Mouse (Mus musculus): ENCODE measurements at regions not wholly inside any gene's neighbourhood (a gene's known extent, or its start where the extent isn't known, plus 50 kb on each side); places are given as distances from the start of the nearest gene placed in this dataset.

DNA sequence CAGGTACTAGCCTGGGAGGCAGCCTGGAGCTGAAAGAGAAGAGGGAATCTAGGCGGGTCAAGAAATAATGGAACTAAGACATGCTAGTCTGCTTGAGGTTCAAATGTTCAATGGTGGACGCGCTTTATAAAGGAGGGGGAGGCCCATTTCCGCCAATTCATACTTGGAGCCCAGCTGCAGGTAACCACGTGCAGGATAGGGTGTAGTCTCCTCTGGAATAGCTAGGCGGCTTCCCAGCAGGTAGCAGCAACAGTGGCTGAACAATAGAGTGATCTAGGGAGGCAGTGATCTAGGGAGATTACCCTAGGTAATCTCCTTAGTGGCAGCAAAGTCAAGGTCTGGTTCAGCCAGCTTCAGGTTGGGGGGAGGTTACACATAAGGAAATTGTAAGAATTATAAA lies 134.6 kb downstream of the Sh2d4b start:
- DNase-seq = no peak

DNA sequence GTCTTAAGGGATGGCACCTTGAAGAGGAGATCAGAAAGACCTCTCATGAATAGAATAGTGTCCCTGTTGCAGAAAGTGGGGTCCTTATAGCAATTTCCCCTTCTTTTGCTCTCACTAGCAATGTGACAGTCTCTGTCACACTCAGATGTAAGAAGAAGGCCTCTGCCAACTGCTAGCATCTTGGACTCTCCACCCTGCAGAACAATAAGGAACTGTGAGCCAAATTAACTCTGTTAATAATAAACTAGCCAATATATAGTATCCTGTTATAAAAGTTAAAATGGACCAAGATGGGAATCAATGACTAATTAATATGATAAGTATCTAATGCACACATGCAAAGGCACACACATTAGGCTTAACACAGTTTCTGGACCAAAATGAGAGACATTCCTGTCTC lies 152.5 kb downstream of the Sh2d4b start:
- DNase-seq = no peak

DNA sequence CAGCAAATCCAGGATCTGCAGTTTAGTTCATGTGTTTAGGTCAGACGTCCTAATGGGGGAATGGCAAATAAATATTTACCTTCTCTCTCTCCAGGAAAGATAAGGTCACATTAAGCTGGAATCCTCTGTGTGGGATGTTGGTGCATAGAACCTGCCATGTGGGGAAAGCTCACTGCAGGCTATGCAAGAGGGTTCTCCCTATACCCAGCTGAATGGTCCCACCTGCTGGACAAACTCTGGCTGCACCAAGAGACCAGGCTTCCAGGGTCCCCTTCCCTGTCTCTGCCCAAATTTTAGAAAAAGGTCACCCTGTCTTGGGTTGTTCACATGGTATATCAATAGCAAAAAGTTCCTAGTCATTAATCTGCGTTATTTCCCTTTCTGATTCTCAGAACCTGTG lies 161.2 kb downstream of the Sh2d4b start:
- peak; percentile 46 for DNase-seq

DNA sequence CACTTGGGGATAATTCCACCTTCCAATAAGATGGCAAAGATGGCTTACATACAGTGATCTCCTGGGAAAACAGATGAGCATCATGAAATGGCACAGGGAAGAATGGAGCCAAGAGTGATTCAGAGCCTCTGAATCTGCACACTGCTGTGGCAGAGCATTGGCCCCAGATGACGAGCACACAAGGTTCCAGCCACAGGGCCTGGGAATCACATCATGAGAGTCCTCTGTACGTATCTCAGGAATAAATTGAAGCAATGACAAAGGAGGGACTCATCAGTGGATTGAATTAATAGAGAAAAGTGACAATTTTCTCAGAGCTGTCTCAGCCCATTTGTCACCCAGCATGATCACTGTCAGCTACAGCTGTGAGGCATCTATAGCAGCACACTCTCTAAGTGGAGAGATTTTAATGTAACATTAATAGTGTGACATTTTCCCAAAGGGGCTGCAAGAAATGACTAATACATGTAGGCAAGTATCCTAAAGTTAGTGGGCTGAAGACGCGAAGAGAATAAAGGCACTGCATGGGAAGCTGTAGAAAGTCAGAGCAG lies 184.0 kb downstream of the Sh2d4b start:
- DNase-seq = no peak

DNA sequence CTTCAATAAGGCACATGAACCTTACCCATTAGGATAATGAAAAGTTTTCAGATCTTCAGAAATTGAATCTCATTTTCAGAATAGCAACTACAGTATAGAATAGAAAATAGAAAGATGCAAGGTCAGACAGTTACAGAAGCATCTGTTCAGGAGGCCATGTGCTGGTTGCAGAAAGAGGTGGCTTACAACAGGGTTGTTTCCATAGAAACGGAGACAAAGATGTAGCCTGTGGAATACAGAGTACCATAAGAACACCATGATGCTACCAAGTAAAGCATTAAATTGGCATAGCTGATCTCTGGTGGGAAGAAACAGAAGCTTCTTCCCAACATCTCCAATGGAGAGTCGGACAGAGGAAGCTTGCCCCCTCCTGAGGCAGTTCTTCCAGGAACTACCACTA lies 185.6 kb downstream of the Sh2d4b start:
- DNase-seq = no peak

DNA sequence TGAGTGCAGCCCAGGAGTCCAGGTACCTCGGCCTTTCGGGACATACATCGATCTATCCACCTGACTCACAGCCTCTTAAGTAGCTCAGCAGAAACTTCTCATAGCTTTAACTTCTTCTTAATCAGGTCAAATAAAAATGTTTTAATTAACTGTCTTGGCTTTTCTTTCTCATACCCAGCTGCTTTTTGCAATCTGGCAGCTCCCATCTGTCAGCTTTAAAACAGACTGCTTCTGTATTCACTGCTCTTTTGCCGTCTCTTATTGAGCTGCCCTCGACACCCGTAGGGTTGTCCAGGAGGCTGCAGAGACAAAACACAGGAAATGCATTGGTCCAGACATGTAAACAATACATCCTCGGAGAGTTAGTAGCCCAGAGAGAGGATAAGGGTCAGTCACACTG lies 189.6 kb downstream of the Sh2d4b start:
- peak; percentile 27 for DNase-seq

DNA sequence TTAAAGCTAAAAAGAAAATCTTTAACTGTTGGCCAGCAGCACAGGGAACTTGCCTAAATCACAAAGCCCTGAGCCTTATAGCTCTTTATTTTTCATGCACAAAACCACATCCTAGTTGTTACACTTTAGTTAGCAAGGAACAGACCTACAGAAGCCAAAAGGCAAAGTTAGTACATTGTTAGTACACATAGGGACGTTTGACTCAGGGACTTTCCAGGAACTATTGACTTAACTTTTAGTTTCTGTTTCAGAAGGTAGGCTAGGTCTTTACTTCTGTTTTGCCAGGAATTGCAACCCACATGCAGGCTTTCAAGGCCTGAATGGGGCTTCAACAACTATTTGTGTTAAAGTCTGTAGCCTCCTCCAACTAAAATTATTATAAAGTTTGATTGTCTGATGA lies 211.4 kb downstream of the Sh2d4b start:
- no peak for DNase-seq

DNA sequence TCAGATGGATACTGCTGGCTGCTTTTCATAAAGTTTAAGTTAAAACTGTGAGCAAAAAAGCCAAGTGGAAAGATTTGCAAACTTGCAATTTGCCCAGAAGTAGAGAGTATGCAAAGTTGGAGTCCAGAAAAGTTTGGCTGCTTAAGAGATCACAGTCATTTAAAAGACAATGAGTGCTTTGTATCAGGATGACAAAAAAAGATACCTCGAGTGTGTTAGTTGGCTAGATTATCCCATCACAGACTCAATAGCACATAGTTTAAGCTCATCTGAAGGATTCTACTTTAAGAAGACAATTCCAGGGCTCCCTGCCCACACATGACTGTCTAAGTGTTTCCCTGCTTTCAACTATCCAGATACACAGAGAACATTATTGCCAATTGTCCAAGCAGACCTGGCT lies 239.5 kb downstream of the Sh2d4b start:
- no peak for DNase-seq
